Mouse (Mus musculus): Measurements from ENCODE around the gene Rpap3. TPM values are rescaled to one million over a fixed set of nuclear protein-coding genes. Genes with fewer than 3 reads are reported as not detected.
A peak's percentile ranks its signal among the peaks of the same experiment; 100 is the strongest.

Rpap3 gene
- total RNA-seq, 2 experiments from 2014 or later: 27.4 to 28.2 TPM

DNA sequence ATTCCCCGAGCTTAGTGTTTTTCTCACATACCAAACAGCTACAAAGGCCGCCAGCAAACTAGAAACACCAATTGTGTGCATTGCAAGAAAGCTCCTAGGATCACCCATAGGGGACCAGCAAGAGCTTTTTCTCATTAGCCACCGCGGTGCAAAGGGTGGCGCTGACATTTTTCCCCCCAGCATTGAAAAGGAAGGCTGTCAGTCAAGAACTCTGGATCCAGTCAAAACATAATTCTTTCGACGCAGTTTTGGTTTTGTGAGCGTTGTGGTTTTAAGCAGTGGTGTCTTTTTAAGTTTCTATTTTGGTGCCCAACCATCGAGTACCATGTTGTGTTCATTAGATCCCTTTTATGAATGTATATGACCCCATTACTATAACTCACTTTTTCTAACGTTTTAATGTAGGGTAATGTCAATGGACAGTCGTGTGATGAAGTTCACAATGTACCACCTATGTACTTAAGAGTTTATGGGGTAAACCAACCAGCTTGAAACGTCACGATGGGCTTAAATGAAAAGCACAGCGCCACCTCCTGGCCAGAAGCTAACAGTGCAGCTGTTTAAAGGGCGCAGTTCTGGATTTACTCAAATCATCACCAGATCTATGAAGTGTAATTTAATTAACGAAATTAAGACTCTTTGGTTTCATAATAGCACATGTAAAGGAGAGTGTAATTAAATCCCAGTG, 40.5 kb downstream of the Rpap3 start:
- intact Hi-C loops (cut with DNase I): loop anchor here (2.0 kb wide), 1 partner anchor 470 kb away; no protein-coding TSS in a partner anchor
- DNase-seq (ENCODE audit: low spot score in 2 of 2): no peak

GRCm38 (mm10) chr15:97663750-97664406, 41.7 kb downstream of the Rpap3 start:
- peak; percentile 74 to 79 for DNase-seq (ENCODE audit: low spot score in 2 of 2)
- intact Hi-C loops (cut with DNase I): loop anchor here (2.0 kb wide), 1 partner anchor 469 kb away; no protein-coding TSS in a partner anchor

GRCm38 (mm10) chr15:97658755-97659116, 46.9 kb downstream of the Rpap3 start:
- no peak for DNase-seq (ENCODE audit: low spot score in 2 of 2)
- intact Hi-C loops (cut with DNase I): no loop called here

- intact Hi-C loops (cut with DNase I): no loop called here
- no peak for DNase-seq (ENCODE audit: low spot score in 2 of 2)
Observed at GRCm38 (mm10) chr15:97657856-97658754, 47.5 kb downstream of the Rpap3 start.

DNA sequence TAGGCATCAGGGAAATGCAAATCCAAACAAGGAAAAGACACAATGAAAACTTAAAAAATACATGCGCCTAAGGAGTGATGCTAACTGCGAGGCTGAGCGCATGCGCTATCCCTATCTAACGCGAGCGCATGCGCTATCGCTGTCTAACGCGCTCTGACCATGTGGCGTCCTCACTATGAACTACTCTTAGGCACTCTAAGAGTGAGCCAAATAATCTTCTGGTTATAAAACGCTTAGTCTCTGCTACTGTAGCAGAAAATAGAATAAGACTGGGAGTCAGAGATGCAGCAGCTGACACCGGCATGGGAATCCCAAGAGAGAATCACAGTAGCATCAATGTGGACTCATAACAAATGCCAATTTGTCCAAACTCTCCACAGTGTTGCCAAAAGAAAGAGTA, 48.2 kb downstream of the Rpap3 start:
- intact Hi-C loops (cut with DNase I): no loop called here
- no peak for DNase-seq (ENCODE audit: low spot score in 2 of 2)

- DNase-seq (ENCODE audit: low spot score in 2 of 2): no peak
- intact Hi-C loops (cut with DNase I): no loop called here
Observed at GRCm38 (mm10) chr15:97649726-97650125, 55.9 kb downstream of the Rpap3 start.

DNA sequence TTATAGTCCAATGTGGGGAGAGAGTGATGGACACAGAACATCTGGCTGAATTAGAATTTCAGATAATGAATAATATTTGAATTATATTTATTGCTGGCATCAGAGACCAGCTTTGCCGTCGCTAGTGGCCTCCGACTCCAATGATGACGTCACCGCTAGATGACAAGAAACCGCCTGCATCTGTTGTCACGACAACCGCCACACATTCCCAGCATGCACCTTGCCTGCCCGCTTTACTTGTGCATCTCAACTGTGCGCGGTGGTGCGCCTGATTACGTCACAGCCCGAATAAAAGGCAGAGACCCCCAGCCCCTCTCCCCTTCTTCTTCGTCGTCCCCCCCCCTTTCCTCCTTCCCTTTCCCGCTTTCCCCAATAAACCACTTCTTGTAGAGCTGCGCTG, 57.4 kb downstream of the Rpap3 start:
- intact Hi-C loops (cut with DNase I): no loop called here
- peak; percentile 67 to 75 for DNase-seq (ENCODE audit: low spot score in 2 of 2)

DNA sequence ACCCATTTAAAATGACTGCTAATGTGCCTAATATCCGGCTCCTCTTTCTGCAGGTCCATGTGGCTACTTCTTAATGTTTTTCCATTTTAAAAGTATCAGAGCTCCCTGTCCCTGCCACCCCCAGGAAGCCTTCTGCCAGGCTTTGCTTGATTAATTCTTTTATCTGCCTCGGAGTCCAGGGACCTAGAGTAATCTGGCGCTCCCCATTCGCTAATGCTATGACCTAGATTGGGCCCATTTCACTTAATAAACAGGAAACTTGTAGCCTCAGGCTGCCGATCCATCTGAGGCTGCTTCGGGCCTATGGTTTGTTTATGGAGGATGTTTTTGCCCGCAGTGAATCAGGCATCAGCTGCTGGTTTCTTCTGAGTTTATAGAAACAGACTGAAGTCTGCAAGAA, 59.2 kb downstream of the Rpap3 start:
- no peak for DNase-seq (ENCODE audit: low spot score in 2 of 2)
- intact Hi-C loops (cut with DNase I): no loop called here

DNA sequence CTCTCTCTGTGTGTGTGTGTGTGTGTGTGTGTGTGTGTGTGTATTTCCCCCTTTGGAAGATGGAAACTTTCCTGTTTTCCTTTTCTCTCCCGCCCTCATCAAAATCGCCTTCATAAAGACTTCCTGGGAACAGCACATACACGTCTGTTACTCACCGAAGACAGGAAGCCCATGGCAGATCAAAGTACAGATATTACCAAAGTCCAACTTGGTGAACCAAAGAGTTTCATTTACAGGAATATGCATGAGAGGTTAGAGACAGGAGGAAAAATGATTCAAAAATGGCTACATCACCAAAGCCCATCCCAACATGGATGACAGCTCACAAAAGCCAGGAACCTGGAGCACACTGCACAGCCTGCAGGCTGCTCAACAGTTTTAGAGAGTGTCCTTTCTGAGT, 61.6 kb downstream of the Rpap3 start:
- no peak for DNase-seq (ENCODE audit: low spot score in 2 of 2)
- intact Hi-C loops (cut with DNase I): no loop called here

Other genes with a start within 250 kb of the Rpap3 start
- gene Endou, start 25.5 kb upstream of the Rpap3 start, total RNA-seq (2021): under 1 TPM; 0.94 to 0.97 TPM
- gene Rapgef3, start 62.1 kb upstream of the Rpap3 start, total RNA-seq (2021): 10 to 100 TPM; 28.9 to 36.7 TPM
- gene Slc48a1, start 72.7 kb upstream of the Rpap3 start, total RNA-seq (2021): 100 to 1,000 TPM; 157 to 169 TPM
- 10 to 100 TPM; 23.7 to 25.9 TPM for gene Hdac7, start 138.7 kb upstream of the Rpap3 start, total RNA-seq (2021)
- under 1 TPM; 0.13 TPM for gene Vdr, start 204.8 kb upstream of the Rpap3 start, total RNA-seq (2021)